Mouse (Mus musculus) cortical plate, adult 2 months (tissue): ENCODE data around the gene Vps13d. TPM values are rescaled to one million over a fixed set of nuclear protein-coding genes. Genes with fewer than 3 reads are reported as not detected.

Experiments used
- H3K27ac ChIP-seq: fragments of 200-500 bp; 2 replicates; pipeline ENCODE4 v1.5.1; 2012; ENCODE audit warnings: low read length, control low read depth, inconsistent platforms; ENCODE audit not compliant: insufficient read depth
- H3K4me1 ChIP-seq: fragments of 200-500 bp; 2 replicates; pipeline ENCODE4 v1.6.1; 2011; ENCODE audit warnings: low read length; ENCODE audit not compliant: control insufficient read depth, insufficient read depth
- H3K4me3 ChIP-seq: fragments of 200-500 bp; 2 replicates; pipeline ENCODE4 v1.5.1; 2011; ENCODE audit warnings: mild to moderate bottlenecking, low read length, control low read depth; ENCODE audit not compliant: insufficient read depth
- CTCF ChIP-seq: fragments of 200-500 bp; IDR thresholded peaks from 2 replicates; pipeline ENCODE4 v1.5.1; 2011; ENCODE audit warnings: mild to moderate bottlenecking, control low read depth, low read length; ENCODE audit not compliant: insufficient read depth; ENCODE audit errors: extremely low read depth
- POLR2A ChIP-seq: fragments of 200-500 bp; IDR thresholded peaks from 2 replicates; pipeline ENCODE4 v1.6.1; 2011; ENCODE audit warnings: mild to moderate bottlenecking, low read length, control low read depth; ENCODE audit not compliant: insufficient read depth; ENCODE audit errors: extremely low read depth
- polyA plus RNA-seq: library from polyadenylated mRNA; depleted of rRNA; stranded (reverse); fragments of >200 nt; gene quantifications from 2 replicates; pipeline ENCODE4 v1.2.3, GENCODE M21; 2012

Gene Vps13d
- polyA plus RNA-seq, 1 experiment, result 50.2 TPM

DNA sequence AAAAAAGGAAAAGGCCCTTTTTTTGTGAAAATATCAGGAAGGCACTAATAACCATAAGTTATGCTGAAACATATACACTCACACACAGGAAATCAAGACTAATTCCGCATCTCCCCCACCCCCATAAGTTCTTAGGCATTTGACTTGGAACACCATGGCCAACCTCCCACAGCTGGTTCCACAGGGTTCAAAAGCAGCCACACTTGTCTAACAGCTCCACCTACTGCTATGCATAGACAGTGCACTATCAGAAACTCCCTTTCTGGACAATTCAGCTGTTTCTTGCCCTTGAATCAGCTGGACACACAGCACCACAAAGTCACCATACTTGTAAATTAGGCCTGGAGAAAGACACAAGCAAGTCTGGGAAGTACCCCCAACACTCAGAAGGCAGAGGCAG, 33.6 kb downstream of the Vps13d start:
- Histone ChIP-seq H3K4me1 (no peaks in the 10 kb centered on the region), H3K27ac (no peak overlapping the region), H3K4me3 (no peak overlapping the region)
- TF ChIP-seq POLR2A (no peak), CTCF (peak; percentile 43; the same call in 1 of the 2 replicates)

DNA sequence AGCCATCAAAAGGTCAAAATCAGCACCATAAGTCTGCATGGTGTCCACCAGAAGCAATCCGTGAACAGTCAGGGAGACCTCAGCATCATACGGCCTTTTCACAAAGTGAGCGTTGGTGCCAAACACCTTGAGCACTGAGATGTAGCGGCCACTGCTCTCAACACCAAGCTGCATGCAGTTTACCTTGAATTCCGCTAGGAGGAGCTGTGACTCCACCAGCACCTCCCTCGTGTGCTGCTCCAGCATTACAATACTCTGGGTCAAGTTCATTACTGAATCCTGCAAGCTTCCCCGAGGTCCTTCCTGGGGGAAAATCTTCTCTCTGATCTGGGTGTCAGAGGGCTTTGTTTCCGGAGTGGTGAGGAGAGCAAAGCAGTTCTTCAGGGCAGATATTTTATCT, 38.8 kb downstream of the Vps13d start:
- Histone ChIP-seq H3K4me1 (no peaks in the 10 kb centered on the region), H3K4me3 (no peak overlapping the region), H3K27ac (no peak overlapping the region)
- TF ChIP-seq CTCF, result peak; percentile 91
- no peak for TF ChIP-seq POLR2A

DNA sequence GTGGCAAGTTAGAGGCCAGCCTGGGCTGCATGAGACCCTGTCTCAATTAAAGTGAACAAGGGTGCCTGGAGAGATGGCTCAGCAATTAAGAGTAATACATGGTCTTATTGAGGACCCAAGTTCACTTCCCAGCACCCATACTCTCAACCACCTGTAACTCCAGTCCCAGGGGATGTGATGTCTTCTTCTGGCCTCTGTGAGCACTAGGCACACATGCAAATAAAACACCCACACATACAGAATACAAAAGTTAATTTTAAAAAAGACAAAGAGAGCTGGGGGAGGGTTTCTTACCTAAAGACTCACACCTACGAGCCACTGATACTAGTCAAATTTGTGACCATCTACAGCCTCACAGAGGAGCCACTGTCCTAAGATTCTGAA, 43.7 kb downstream of the Vps13d start:
- TF ChIP-seq POLR2A (no peak), CTCF (no peak)
- peaks cover 3% of the 10 kb centered on the region; the same call in 1 of the 2 replicates for H3K4me1 ChIP-seq
- no peak overlapping the region for H3K27ac ChIP-seq

DNA sequence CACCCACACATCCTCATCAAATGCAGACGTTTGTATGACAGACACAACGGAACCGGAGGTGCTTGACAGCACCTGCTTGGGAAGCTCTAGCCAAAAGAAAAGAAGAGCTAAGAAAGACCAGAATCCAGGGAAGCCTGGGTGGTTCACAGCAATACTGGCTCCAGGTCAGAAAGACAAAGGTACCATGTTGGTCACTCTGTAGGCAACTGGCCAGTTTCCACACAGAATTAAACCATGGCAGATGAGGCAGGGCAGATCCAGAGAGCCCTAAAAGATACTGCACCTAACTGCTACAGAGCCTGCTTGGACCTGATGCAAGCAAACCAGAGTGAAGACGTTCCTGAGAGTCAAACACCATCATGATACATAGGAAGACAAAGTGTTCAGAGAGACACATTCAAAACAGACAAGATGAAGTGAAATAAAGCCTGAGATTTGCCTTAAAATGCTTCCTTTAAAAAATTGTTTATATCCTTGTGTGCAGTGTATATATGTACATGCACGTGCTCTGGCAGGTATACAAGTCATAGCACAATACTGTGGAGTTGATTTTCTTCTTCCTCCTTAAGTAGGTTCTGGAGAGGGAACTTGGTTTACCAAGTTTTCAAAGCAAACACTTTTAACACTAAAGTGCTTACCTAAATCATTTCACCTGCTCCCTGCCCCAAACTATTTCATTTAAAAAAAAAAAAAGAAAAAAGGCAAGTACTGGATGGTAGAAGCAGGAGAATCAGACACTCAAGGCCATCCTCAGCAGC, 44.3 kb downstream of the Vps13d start:
- TF ChIP-seq CTCF, result no peak
- no peak for TF ChIP-seq POLR2A
- Histone ChIP-seq H3K4me1 (peaks cover 5% of the 10 kb centered on the region; the same call in 1 of the 2 replicates), H3K27ac (no peak overlapping the region), H3K4me3 (no peak overlapping the region)

More for the DNA sequence above, 43.7 kb downstream of the Vps13d start:
- H3K4me3 ChIP-seq, result no peak overlapping the region

DNA sequence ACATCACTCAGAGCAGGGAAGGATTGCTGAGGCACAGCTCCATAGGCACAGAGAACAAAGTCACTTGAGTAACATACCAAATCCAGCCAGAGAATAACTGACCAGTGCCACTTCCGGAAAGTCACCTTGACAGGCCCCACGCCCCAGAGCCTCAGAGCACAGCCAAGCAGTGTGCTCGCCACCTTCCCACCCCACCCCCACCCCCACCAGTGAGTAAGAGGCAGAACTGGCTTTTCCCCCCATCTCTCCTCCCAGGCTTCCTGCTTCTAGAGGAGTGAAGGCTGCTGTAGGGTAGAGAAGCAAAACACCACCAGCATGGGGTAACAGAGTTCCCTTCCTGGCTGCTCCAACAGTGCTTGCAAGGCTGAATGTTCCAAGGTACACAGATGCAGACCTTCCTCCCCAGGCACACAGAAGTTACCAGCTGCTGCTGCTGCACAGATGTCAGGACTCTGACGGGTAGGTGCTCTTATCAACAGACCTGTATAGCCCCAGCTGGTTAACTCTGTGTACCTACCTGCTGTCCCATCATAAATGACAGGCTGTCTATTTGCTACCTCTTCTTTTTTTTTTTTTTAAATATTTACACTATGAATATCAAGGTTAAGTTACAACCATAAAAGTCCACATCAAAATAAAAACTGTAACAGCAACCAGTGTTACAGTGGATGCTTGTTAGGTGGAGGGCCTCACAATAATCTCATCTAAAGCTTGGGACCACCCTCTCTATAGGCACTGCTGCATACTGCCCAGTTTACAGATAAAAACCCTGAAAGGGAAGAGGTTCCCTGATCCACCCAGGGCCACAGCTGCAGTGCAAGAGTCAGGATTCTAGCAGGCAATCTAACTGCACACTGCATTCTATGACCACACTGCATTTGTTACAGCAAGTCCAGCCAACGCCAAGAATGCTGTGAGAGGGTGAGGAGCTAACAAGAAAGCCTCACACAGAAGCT, 47.5 kb downstream of the Vps13d start:
- Histone ChIP-seq H3K4me3 (no peak overlapping the region), H3K4me1 (peaks cover 5% of the 10 kb centered on the region; the same call in 1 of the 2 replicates), H3K27ac (no peak overlapping the region)
- TF ChIP-seq POLR2A (no peak), CTCF (no peak)

DNA sequence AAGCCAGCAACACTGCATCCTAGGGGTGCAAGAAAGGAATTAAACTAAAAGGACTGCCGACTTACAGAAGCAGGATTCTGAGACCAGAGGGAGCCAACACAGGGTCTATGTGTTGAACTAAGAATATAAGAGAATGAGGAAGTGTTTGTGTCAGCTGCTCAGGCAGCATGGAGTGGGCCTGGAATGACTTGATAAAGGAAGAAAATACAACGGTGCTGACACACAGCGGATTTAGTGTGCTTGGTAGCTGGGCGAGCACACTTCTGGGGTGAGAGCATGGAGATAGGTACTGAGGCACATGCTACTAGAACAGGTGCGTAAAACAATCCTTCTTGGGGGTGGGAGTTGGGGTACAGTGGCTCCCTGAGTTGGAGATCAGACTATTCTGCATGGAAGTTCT, 51.3 kb downstream of the Vps13d start:
- Histone ChIP-seq H3K27ac (no peak overlapping the region), H3K4me1 (peaks cover 5% of the 10 kb centered on the region; the same call in 1 of the 2 replicates), H3K4me3 (no peak overlapping the region)
- TF ChIP-seq CTCF (no peak), POLR2A (no peak)

DNA sequence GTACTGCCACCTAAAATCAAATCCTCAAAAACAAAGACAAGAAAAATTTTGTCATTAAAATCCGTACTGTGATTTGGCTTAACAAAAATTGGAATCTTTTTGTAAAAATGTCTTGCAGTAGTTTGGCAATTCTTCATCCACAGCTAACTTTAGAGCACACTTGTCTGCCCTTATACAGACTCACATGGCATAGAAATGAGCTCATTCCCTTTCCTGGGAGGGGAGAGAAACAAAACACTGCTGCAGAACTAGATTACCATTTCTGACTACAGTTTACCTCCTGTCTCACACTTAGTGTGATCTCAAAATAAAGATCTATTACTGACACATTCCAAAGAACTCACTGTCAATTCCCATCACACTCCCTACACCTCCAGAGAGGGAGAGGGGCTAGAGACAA, 58.1 kb downstream of the Vps13d start:
- TF ChIP-seq CTCF (no peak), POLR2A (no peak)

DNA sequence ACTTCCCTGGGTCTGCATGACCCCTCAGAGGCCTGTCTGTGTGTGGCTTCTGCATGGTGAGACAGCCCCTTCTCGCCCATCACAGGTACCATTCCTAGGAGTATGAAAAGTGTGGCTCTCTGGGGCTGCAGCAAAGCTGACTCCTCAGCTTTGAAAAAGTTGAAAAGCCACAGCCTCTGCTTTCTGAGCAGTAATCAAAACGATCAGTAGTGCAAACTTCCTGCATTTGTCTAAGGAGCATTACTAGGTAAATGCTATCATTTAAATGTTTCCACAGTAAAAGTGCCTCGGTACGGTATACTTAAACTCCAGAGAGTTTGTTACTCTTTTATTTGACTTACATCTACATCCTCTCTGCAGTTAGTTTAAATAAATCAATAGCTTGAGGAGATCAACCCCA, 59.3 kb downstream of the Vps13d start:
- TF ChIP-seq CTCF (no peak), POLR2A (no peak)
- H3K4me3 ChIP-seq, result no peak overlapping the region
- H3K27ac ChIP-seq, result no peak overlapping the region
- H3K4me1 ChIP-seq, result peaks cover 4% of the 10 kb centered on the region

More for the DNA sequence above, 58.1 kb downstream of the Vps13d start:
- Histone ChIP-seq H3K27ac (peak overlapping the region; percentile 10; the same call in 1 of the 2 replicates), H3K4me3 (no peak overlapping the region), H3K4me1 (peaks cover 4% of the 10 kb centered on the region)

DNA sequence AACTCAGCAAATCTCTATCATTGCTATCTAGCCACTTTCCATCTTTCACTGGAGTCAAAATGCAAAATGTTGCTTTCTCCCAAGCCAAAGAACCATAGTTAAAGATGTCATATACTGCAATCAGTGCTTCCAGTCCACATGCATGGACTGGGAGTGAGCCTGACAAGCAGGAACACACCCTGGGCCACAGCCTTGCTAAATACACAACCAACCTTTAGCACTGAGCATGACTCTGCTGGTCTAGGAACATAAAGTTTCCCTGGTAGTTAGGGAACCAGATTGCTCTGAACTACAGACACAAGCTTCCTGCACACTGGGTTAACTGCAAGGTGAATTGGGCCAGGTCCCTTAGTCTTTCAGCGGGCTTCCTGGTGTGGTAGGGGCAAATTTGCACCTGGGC, 64.0 kb downstream of the Vps13d start:
- no peak for TF ChIP-seq POLR2A
- no peak for TF ChIP-seq CTCF
- Histone ChIP-seq H3K27ac (peak overlapping the region; percentile 53; the same call in 1 of the 2 replicates), H3K4me3 (no peak overlapping the region), H3K4me1 (peaks cover 5% of the 10 kb centered on the region; the same call in 1 of the 2 replicates)

DNA sequence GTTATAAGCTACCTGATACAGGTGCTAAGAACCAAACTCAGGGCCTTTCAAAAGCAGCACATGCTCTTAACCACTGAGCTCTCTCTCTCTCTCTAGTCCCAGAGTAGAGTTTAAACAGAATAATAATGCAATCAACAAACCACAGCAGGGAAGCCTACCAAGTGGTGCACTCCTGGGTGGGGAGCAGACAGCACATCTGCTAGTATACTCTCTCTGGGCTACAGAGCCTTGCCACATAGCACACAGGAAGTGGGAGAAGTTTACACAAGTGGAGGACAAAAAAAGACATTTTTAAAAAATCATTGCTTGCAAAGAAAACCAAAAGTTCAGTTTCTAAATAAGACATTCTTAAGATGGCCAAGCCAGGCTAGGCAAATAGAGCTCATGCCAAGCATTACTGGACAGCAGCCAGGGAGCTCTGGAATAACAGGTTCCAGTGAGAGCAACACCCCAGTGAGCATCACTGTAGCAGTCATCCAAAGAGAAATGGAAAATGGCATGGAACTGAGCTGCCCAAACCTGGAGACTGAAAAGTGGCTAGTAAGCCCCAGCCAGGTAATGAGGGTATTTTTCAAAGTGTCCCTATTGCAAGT, 64.8 kb downstream of the Vps13d start:
- H3K4me3 ChIP-seq, result no peak overlapping the region
- H3K4me1 ChIP-seq, result peaks cover 11% of the 10 kb centered on the region; the same call in 1 of the 2 replicates
- no peak overlapping the region; the same call in 1 of the 2 replicates for H3K27ac ChIP-seq
- no peak for TF ChIP-seq POLR2A
- no peak for TF ChIP-seq CTCF
